Mouse (Mus musculus) forebrain, embryonic 10.5 days (tissue): ENCODE measurements around the gene Prpsap2. TPM values are rescaled to one million over a fixed set of nuclear protein-coding genes. Genes with fewer than 3 reads are reported as not detected.

ENCODE experiments used
- DNase-seq: peaks from one replicate; pipeline ENCODE4 v3.0.0-alpha.2; 2017; ENCODE audit warnings: low spot score; ENCODE audit errors: extremely low spot score
- H3K27ac ChIP-seq: fragments of 300-500 bp; sonication (generic); 2 replicates; pipeline ENCODE4 v1.5.1; 2016; ENCODE audit warnings: mild to moderate bottlenecking
- H3K27me3 ChIP-seq: fragments of 300-500 bp; sonication (generic); 2 replicates; pipeline ENCODE4 v1.6.1; 2016; ENCODE audit warnings: mild to moderate bottlenecking; ENCODE audit not compliant: poor library complexity, severe bottlenecking
- H3K36me3 ChIP-seq: fragments of 300-500 bp; sonication (generic); replicated peaks from 2 replicates; pipeline ENCODE4 v1.6.1; 2016; ENCODE audit warnings: mild to moderate bottlenecking, moderate library complexity
- H3K4me1 ChIP-seq: fragments of 300-500 bp; sonication (generic); 2 replicates; pipeline ENCODE4 v1.6.1; 2016
- H3K4me3 ChIP-seq: fragments of 300-500 bp; sonication (generic); 2 replicates; pipeline ENCODE4 v1.5.1; 2016; ENCODE audit warnings: mild to moderate bottlenecking, moderate library complexity
- H3K9me3 ChIP-seq: fragments of 300-500 bp; sonication (generic); 2 replicates; pipeline ENCODE4 v1.6.1; 2016; ENCODE audit warnings: mild to moderate bottlenecking, moderate library complexity
- WGBS: fragments of 180-500 bp; shearing (Covaris S2); methylation state at CpG from one replicate; pipeline ENCODE4 v1.1.7; 2016; 5-methylcytosine and 5-hydroxymethylcytosine counted together
- polyA plus RNA-seq: library from polyadenylated mRNA; unstranded; fragments of >200 nt; fragmentation: Nextera tagmentation; extraction: Ambion mirVana; gene quantifications from 2 replicates; pipeline ENCODE4 v1.2.1, GENCODE M21; 2016

Gene Prpsap2
- polyA plus RNA-seq, 1 experiment from 2014 or later, result 46.5 TPM

DNA sequence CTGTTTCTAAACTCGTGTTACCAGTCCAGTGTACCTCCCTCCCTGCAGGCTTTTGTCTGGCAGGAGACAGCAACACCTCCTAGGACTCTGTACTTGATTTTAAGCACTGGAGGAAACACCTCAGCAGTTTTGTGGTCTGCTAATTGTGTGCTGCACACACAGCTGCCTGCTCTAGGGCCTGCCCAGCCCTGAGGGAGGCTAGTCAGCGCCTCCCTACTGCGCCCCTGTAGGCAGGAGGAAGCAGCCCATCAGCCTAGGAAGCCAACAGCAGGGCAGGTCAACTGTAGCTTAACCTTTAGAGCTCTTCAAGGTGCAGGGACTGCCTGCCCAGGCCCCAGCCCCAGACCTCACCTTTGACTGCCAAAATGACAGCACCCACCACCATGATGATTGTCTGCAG lies 53.0 kb downstream of the Prpsap2 start:
- H3K27ac ChIP-seq, result no peak overlapping the region
- no peaks in the 10 kb centered on the region for H3K9me3 ChIP-seq
- 58% methylated on average over 3 of the region's 3 CpGs for WGBS
- peaks cover 4% of the 10 kb centered on the region; the same call in 1 of the 2 replicates for H3K27me3 ChIP-seq
- DNase-seq, result no peak
- H3K36me3 ChIP-seq, result no peaks in the 10 kb centered on the region
- H3K4me1 ChIP-seq, result 0 out of 2 replicates have a peak, but pooled peaks cover 8% of the 10 kb centered on the region
- H3K4me3 ChIP-seq, result no peak overlapping the region

DNA sequence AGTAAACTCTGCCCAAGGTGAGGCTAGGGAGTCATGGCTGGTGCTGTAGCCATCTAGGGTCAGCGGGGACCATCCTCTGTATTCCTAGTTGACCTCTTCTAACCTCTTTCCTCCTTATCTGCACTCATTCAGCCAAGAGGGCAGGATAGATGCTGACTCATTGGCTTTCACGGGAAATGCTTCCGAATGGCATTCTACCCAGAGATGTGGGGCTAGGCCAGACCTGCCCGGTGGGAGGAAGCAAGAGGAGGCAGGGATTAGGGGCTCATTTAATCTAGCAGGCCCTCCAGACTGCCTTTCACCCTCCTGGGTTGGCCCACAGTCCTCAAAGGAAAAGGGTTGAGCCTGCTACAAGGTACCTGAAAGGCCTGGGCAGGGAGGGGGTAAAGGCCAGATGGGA lies 55.7 kb downstream of the Prpsap2 start:
- H3K27ac ChIP-seq, result no peak overlapping the region
- peaks cover 12% of the 10 kb centered on the region for H3K4me1 ChIP-seq
- no peak overlapping the region for H3K4me3 ChIP-seq
- 0 out of 2 replicates have a peak, but pooled peaks cover 4% of the 10 kb centered on the region for H3K36me3 ChIP-seq
- DNase-seq, result no peak
- 70% methylated on average over 4 of the region's 4 CpGs for WGBS
- no peaks in the 10 kb centered on the region for H3K9me3 ChIP-seq
- H3K27me3 ChIP-seq, result no peaks in the 10 kb centered on the region

DNA sequence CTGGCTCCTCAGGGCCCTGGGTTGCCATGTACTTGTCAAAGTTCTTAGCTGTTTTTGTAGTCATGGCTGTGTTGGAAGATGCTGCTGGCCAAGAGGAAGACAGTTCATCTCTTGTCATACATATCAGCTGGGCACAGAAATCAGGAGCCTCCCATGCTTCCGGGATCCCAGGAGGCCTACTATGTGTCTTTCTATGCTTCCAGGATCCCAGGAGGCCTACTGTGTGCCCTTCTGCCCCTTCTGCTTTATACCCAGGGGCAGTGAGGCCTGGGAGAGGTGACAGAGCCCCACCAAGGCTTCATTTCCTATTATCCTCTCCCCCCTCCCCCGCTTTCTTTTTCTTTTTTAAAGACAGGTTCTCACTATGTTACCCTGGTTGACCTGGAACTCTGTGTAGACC lies 56.3 kb downstream of the Prpsap2 start:
- Histone ChIP-seq H3K27me3 (no peaks in the 10 kb centered on the region), H3K9me3 (no peaks in the 10 kb centered on the region), H3K4me1 (peaks cover 19% of the 10 kb centered on the region), H3K27ac (no peak overlapping the region), H3K36me3 (0 out of 2 replicates have a peak, but pooled peaks cover 4% of the 10 kb centered on the region), H3K4me3 (no peak overlapping the region)
- no peak for DNase-seq
- 90% methylated on average over 2 of the region's 2 CpGs for WGBS

DNA sequence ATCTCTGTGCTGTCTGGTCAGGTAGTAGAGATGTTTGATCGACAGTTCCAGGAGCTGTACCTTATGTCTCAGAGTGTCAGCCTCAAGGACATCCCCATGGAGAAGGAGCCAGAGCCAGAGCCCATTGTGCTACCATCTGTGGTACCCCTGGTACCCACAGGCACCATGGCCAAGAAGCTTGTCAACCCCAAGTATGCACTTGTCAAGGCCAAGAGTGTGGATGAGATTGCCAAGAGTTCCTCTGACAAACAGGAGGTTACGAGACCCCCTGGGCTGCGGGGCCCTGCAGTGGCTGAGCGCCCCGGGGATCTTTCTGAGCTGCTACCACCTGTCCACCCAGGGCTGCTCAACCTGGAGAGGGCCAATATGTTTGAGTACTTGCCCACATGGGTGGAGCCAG lies 59.4 kb downstream of the Prpsap2 start:
- no peak for DNase-seq
- H3K27ac ChIP-seq, result 0 out of 2 replicates have a peak overlapping the region, but pooled peaks have one; percentile 65

DNA sequence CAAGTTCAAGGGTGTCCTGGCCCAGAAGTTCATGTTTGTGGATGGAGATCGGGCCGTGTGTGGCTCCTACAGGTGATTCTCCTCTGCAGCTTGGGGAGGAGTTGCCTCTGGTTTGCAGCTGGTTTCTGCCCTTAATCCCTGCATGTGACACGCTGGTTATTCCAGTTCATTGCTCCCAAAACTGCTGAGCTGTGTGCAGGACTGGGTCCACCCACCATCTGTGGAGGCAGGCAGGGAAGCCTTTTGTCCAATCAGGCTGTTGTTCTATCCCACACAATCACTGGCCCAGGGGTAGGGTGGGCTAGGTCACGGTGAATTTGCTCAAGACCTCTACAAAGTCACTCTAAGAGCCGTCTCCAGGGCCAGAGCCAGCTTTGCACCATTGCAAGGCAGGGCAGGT lies 60.2 kb downstream of the Prpsap2 start:
- H3K4me3 ChIP-seq, result no peak overlapping the region
- H3K27me3 ChIP-seq, result no peaks in the 10 kb centered on the region
- H3K9me3 ChIP-seq, result no peaks in the 10 kb centered on the region
- peaks cover 32% of the 10 kb centered on the region for H3K4me1 ChIP-seq
- DNase-seq, result no peak
- H3K36me3 ChIP-seq, result 0 out of 2 replicates have a peak, but pooled peaks cover 4% of the 10 kb centered on the region
- H3K27ac ChIP-seq, result peak overlapping the region; percentile 65
- 52% methylated on average over 5 of the region's 5 CpGs for WGBS

More for the DNA sequence above, 59.4 kb downstream of the Prpsap2 start:
- WGBS, result 94% methylated on average over 5 of the region's 5 CpGs
- peaks cover 32% of the 10 kb centered on the region for H3K4me1 ChIP-seq
- no peaks in the 10 kb centered on the region for H3K9me3 ChIP-seq
- H3K4me3 ChIP-seq, result no peak overlapping the region
- 0 out of 2 replicates have a peak, but pooled peaks cover 4% of the 10 kb centered on the region for H3K36me3 ChIP-seq
- no peaks in the 10 kb centered on the region for H3K27me3 ChIP-seq

DNA sequence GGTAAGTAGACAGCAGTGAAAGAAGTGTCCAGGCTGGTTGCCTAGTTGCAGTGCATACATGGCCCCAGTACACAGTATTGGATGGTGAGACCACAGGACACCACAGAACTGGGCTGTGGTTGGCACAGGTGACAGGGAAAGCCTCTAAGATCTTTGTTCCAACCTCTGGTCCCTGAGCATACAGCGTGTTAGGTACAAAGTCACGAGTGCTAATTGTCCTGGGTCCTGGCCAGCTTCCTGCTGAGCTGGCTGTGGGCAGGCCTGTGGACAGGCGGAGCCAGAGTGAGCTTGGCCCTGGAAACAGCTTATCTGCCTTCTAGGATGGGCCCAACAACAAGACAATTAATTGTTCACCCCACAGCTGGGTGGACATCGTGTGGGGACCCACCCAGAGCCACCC lies 62.0 kb downstream of the Prpsap2 start:
- Histone ChIP-seq H3K9me3 (no peaks in the 10 kb centered on the region), H3K36me3 (0 out of 2 replicates have a peak, but pooled peaks cover 4% of the 10 kb centered on the region), H3K27me3 (no peaks in the 10 kb centered on the region), H3K4me1 (peaks cover 32% of the 10 kb centered on the region), H3K4me3 (no peak overlapping the region), H3K27ac (peak overlapping the region; percentile 65; the same call in 1 of the 2 replicates)
- WGBS, result 76% methylated on average over 4 of the region's 4 CpGs
- DNase-seq, result no peak

DNA sequence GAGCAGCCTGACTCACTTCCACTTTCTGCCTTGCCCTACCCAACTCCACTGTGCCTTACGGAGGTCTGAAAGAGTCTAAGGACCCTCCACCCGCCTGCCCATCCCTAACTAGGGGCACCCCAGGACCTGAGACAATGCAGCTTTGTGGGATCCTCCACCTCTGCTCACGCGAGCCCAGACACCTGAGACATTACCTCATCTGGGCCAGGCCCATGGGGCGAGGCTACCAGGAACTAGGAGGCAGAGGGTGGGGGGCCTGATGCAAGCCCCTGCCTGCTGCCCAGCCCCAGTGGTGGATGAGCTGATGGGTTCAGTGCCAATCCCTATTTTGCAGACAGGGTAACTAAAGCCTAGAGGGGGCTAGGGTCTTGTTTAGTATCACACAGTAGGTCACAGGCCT lies 62.4 kb downstream of the Prpsap2 start:
- H3K27ac ChIP-seq, result peak overlapping the region; percentile 65; the same call in 1 of the 2 replicates
- 90% methylated on average over 5 of the region's 5 CpGs for WGBS
- H3K9me3 ChIP-seq, result no peaks in the 10 kb centered on the region
- no peak for DNase-seq
- H3K36me3 ChIP-seq, result 0 out of 2 replicates have a peak, but pooled peaks cover 4% of the 10 kb centered on the region
- H3K27me3 ChIP-seq, result no peaks in the 10 kb centered on the region
- H3K4me1 ChIP-seq, result peaks cover 32% of the 10 kb centered on the region
- no peak overlapping the region for H3K4me3 ChIP-seq

DNA sequence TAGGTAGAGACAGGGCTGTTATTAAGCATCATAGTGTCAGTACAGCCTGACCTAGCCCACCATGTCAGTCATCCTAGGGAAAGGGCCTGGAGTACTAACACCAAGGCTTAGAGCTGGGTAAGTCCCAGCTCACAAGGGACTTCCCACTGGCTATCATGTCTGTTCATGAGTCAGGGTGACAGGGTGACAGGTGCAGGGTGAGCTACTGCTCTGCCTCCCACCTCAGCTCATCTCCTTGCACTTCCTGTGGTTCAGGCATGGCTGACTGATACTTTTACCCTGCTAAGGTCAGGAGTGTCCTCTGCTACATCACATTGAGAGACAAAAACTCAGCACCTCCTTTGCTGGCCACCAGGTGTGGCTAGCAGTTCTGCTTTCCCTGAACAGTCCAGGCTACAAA lies 63.0 kb downstream of the Prpsap2 start:
- Histone ChIP-seq H3K4me1 (peaks cover 32% of the 10 kb centered on the region), H3K36me3 (0 out of 2 replicates have a peak, but pooled peaks cover 4% of the 10 kb centered on the region), H3K4me3 (no peak overlapping the region), H3K9me3 (no peaks in the 10 kb centered on the region), H3K27ac (no peak overlapping the region), H3K27me3 (no peaks in the 10 kb centered on the region)
- DNase-seq, result no peak

DNA sequence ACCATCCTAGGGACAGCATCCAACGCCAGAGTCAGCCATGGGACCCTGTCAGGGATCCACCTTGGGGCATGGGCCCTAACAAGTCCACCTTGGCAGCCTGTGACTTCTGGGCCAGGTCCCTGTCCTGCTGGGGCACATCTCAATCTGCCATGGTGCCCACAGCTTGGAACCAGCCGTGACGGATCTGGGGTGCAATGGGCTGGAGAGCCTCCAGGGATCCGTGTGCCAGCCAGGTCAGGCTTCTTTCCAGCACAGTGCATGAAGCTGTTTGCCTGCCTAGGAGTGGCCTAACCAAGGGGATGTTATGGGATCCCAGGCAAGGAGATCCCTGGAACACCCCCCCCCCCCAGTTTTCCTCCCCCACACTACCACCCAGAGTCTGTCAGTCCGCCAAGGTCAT lies 68.9 kb downstream of the Prpsap2 start:
- Histone ChIP-seq H3K27ac (no peak overlapping the region), H3K4me3 (no peak overlapping the region), H3K9me3 (no peaks in the 10 kb centered on the region), H3K36me3 (no peaks in the 10 kb centered on the region; the same call in 1 of the 2 replicates), H3K27me3 (no peaks in the 10 kb centered on the region), H3K4me1 (peaks cover under 1% of the 10 kb centered on the region; the same call in 1 of the 2 replicates)
- WGBS, result 94% methylated on average over 5 of the region's 5 CpGs
- no peak for DNase-seq

DNA sequence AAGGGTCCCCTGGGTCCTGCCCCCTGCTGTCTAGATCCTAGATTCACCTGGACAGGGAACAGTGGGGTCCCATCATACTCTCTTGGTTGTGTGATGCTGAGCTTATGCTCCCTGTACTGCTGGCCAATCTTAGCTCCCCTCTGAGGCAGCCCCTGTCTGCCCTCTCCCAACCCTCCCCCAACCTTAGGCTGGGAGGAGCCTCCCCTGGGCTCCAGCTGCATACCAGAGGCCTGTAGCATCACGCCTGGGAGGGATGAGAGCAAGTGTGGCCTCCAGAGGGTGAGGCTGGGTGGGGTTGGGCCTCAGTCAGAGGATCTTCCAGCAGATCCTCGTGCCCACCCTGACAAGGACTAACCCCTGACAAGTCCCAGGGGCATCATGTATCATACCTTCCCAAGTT lies 74.3 kb downstream of the Prpsap2 start:
- Histone ChIP-seq H3K36me3 (no peaks in the 10 kb centered on the region; the same call in 1 of the 2 replicates), H3K4me3 (no peak overlapping the region), H3K4me1 (peaks cover 39% of the 10 kb centered on the region), H3K27me3 (peaks cover 46% of the 10 kb centered on the region), H3K27ac (no peak overlapping the region), H3K9me3 (no peaks in the 10 kb centered on the region)
- DNase-seq, result no peak
- WGBS, result 68% methylated on average over 2 of the region's 2 CpGs

DNA sequence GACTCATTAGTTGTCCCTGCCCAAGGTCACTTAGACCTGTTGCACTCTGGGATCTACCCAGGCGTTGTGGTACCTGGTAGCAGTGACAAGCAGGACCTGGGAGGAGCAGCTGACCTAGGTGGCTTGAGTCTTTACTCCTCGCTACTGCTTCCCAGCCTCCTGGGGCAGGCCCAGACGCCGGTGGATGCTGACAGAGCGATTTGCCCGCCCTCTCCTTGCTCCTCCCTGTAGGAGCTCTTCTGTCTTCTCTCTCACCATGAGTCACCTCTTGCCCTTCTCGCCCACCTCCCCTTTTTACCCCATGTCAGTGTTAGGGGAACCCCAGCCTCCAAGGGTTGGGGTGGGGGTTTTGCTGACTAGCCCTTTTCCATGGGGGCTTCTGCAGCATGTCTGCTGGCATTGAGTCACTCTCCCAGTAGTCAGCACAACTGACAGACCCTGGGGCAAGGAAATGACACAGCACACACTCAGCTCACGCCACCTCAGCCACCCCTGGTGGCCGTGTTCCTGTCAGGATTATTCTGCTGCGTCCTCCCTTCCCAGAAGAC lies 74.9 kb downstream of the Prpsap2 start:
- Histone ChIP-seq H3K4me1 (peaks cover 39% of the 10 kb centered on the region), H3K36me3 (no peaks in the 10 kb centered on the region; the same call in 1 of the 2 replicates), H3K27ac (no peak overlapping the region), H3K4me3 (no peak overlapping the region), H3K9me3 (no peaks in the 10 kb centered on the region), H3K27me3 (peaks cover 50% of the 10 kb centered on the region)
- DNase-seq, result no peak
- WGBS, result 55% methylated on average over 10 of the region's 10 CpGs

DNA sequence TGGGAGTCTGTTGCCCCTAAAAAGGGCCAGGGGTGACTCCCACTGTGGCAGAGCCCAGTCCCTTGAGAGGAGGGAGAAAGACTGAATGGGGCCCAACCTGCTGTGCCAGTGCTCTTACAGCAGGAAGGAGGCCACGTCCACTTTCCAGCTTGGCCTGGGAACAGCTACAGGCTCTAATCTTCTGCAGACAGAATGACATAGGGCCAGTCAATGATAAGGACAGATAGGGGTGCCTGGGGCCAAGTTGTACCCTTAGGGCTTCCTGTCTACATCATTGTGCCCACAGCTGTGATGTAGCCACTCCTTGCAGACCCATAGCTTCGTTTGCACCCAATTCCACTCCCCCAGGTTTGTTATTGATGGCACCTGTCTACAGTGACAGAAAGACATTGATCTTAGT lies 75.7 kb downstream of the Prpsap2 start:
- Histone ChIP-seq H3K4me3 (no peak overlapping the region), H3K4me1 (peaks cover 39% of the 10 kb centered on the region), H3K27me3 (peaks cover 50% of the 10 kb centered on the region), H3K9me3 (no peaks in the 10 kb centered on the region), H3K27ac (no peak overlapping the region), H3K36me3 (no peaks in the 10 kb centered on the region; the same call in 1 of the 2 replicates)
- no peak for DNase-seq
- 77% methylated on average over 2 of the region's 2 CpGs for WGBS

DNA sequence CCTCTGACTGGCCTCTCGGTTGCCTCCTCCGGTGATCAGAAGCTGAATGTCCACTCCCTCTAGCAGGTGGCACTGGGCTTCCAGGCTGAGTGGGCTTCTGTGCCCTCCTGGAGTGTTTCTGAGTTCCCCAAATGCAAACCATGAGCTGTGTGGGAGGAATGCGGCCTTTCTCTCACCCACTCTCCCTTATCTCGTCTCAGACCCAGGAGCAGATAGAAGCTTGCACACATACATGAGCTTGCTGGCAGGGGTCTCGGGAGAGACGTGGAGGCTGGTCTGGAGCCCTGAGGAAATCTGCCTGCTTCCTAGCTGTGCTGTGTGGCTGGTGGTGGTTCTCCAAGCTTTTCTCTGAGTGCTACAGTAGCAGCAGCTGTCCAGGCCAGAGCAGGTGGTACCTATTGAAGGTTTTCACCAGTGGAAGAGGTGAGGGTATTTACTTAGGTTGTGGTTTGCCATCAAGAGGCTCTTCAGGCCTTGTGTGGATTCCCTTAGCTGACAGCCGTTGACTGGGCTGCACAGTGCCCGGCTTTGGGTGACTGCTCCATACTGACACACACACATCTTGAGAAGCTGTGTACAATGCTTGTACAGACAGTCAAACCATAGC lies 76.7 kb downstream of the Prpsap2 start:
- Histone ChIP-seq H3K27ac (no peak overlapping the region), H3K27me3 (peaks cover 50% of the 10 kb centered on the region), H3K4me3 (peak overlapping the region; percentile 55), H3K9me3 (no peaks in the 10 kb centered on the region), H3K4me1 (peaks cover 39% of the 10 kb centered on the region), H3K36me3 (no peaks in the 10 kb centered on the region; the same call in 1 of the 2 replicates)
- 79% methylated on average over 8 of the region's 8 CpGs for WGBS
- no peak for DNase-seq
